Mouse (Mus musculus): ENCODE results near the gene Fam126b.
"Not testable (repeated sequence)": the region's sequence is repeated elsewhere in the genome, so short reads cannot be mapped to it uniquely, and the experiment has no call there.

Fam126b gene

DNA sequence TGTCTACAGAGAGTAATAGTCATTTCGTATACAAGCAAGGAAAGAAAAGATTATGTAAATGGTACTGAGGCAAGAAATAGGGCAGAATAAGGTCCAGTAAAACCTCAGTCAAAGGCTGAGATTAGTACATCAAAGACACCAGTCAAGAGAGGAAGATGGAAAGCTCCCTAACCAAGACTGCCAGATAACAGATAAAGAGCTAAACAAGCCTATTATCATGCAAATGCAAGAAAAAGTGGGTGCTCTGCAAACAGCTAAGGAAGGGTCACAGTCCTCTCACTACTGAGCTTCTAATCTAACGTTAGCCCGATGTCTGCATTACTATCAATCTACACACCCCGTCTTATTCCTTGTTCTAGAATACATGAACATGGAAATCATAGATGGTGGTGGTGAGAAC, 15.7 kb downstream of the Fam126b start:
- no peak for DNase-seq (ENCODE audit: low spot score in 2 of 2)

GRCm38 (mm10) chr1:58568456-58569130, 17.5 kb downstream of the Fam126b start:
- no peak for DNase-seq (ENCODE audit: low spot score in 2 of 2)

- no peak for DNase-seq (ENCODE audit: low spot score in 2 of 2)
These were observed 19.5 kb downstream of the Fam126b start for GRCm38 (mm10) chr1:58566621-58567020.

DNA sequence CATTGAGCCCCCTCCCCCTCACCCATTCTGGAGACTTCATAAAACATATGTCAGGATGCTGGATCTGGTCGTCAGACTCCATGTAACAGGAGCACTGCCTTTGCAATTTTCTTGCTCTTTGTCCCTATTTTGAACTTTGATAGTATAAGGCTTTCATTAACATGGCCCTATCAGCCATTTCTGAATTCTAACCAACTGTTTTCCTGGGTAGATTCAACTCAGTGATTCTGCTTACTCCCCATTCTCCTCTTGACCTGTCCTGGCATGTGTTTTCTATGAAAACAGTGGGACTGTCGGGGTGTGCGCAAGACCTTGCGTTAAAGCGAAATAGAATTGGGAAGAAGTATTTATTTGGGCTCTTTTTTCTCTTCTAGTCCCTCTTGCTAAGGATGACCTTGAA, 21.1 kb downstream of the Fam126b start:
- no peak for DNase-seq (ENCODE audit: low spot score in 2 of 2)

GRCm38 (mm10) chr1:58562455-58562854, 23.7 kb downstream of the Fam126b start:
- no peak for DNase-seq (ENCODE audit: low spot score in 2 of 2)

DNA sequence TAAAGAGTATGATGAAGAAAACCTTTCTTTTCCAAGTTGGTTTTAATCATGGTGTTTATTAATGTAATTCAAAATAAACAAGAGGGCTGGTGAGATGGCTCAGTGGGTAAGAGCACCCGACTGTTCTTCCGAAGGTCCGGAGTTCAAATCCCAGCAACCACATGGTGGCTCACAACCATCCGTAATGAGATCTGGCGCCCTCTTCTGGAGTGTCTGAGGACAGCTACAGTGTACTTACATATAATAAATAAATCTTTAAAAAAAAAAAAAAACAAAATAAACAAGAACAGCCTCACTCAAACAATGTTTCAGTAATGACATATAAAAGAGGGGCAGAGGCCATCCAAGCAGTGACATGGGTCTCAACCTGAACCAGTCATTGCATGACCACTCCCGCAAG, 25.8 kb downstream of the Fam126b start:
- DNase-seq (ENCODE audit: low spot score in 2 of 2) = not testable (repeated sequence)

GRCm38 (mm10) chr1:58541386-58541785, 44.7 kb downstream of the Fam126b start:
- no peak for DNase-seq (ENCODE audit: low spot score in 2 of 2)

- no peak for DNase-seq (ENCODE audit: low spot score in 2 of 2)
These were observed 78.9 kb downstream of the Fam126b start for GRCm38 (mm10) chr1:58507249-58507648.

DNA sequence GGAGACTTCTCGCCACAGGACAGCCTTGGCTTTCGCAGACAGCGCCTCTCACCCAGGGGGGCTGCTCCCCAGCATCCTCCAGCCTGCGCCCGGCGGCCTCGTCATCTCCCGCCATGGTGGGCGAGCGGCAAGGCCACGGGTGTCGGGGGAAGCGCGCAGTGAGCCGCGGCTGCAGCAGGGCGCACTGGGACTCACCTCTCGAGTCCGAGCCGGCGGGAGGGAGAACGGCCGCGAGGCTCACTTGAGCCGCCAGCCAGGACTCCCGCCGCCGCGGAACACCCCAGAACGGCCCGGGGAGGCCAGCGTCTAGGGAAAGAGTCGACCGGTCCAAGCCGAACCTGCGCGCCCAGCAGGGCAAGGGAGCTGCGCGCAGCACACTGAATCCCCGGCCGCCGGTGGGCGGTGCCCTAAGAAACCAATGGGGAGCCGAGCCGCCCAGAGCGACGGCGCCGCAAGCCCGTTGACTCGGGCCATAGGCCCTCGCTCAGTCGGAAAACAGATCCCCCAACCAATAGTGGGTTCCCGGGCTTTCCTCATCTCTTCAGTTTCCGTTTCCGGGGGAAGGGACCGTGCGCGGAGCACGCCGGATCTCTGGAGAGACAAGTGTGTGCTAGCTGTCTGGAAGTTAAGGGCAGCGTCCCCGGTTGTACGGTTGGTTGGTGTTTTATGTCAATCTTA, 81.4 kb downstream of the Fam126b start, which contains the start of gene Orc2:
TSS of gene Orc2 (minus strand) at position 533 of the 678 bp plus-strand sequence.
- peak; percentile 79 to 85 for DNase-seq (ENCODE audit: low spot score in 2 of 2)

DNA sequence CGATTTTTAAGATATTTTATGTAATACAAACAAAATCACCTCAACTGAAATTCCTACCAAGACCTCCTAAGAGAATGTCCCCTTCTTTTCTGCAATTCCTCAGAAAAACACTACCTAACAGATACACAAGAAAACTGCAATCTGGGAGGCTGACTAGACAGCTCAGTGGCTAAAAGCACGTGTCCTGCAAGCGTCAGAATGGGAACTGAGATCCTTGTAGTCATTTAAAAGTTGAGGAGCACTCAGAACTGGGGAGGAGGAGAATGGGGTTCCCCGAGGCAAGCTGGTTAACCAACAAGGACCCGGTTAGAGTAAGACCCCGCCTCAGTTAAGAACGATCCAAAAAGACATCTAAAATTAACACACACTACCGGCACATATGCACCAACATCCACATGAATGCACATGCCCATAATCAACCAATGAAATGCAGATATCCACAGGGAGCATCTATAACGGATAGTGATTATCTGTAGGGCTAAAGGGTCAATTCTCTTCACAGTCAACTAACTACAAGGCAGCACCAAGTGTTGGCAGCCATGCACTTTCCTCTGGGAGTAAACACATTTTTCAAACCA, 82.2 kb downstream of the Fam126b start:
- DNase-seq (ENCODE audit: low spot score in 2 of 2) = no peak

- no peak for DNase-seq (ENCODE audit: low spot score in 2 of 2)
These were observed 83.0 kb downstream of the Fam126b start for GRCm38 (mm10) chr1:58503134-58503533.

DNA sequence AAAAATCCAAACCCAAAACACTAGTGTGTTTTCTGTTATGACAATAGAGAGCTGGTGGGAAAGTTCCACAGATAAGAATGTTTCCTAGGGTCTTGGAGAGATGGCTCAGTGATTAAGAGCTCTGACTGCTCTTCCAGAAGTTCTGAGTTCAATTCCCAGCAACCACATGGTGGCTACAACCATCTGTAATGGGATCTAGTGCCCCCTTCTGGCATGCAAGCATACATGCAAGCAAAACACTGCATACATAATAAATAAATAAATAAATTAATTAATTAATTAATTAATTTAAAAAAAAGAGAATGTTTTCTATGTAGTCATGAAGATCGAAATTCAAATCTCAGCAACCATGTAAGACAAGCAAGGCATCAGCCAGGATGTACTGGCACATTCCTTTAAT, 87.4 kb downstream of the Fam126b start:
- DNase-seq (ENCODE audit: low spot score in 2 of 2) = no peak

- no peak for DNase-seq (ENCODE audit: low spot score in 2 of 2)
These were observed 88.4 kb downstream of the Fam126b start for GRCm38 (mm10) chr1:58497678-58498077.

DNA sequence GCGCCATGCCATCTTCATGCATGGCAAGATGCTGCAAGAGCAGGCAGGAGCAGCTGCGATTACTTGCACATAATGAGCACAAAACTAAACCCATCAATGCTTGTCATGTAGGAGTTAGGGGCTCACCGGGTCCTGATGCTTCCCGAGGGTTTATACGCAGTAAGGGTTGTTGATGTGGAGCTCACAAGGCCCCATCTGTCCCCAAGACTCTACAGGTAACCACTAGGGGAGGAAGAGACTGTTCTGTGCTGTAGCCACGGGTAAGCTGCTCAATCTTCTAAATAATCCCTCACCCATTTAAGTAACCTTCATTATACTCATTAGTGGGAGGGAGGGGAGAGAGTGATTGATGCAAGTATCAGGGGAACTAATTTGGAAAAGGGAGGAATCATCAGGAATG, 90.5 kb downstream of the Fam126b start:
- DNase-seq (ENCODE audit: low spot score in 2 of 2) = no peak

DNA sequence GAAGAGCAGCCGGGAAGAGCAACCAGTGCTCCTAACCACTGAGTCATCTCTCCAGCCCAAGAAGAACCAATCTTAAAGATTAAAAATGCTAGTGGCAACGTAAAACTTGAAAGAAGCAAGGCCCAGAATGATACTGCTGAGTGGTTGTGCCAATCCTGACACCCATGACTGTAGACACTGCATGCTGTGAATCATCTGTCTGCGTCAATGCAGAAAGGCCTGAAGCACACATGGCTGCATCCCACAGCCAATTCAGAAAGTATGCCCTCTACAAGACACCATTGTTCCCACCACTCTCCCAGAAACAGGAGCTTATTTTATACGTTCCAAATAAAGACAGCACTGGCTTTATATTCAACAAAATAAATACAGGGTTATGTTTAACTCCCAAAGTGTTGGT, 103.5 kb downstream of the Fam126b start:
- DNase-seq (ENCODE audit: low spot score in 2 of 2) = no peak

DNA sequence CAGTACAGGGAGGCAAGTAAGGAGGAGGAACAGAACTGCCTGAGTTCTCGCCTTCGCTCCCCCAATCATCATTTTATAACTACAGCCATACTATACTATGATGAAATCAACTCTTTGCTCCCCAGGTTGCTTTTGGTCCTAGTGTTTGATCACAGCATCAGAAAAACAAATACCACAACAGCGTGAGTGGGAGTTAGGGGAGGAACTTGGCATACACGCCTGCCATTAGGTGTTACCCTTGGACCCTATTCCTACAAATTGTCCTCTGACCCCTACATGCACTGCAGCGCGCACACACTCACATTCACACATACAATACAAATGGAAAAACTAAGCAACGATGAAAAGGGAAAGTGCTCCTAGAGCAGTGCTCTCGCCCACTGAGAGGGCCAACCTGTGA, 110.5 kb downstream of the Fam126b start:
- no peak for DNase-seq (ENCODE audit: low spot score in 2 of 2)

Data from urinary bladder, adult 18-20 months (tissue).